Mouse (Mus musculus) C2C12 (cell line): ENCODE results near the gene Bbs7.

Experiments used
- CEBPB ChIP-seq: IDR thresholded peaks from one replicate; pipeline ENCODE4 v1.6.1; 2011; ENCODE audit warnings: low read depth, mild to moderate bottlenecking, control low read depth, moderate library complexity
- CTCF ChIP-seq: IDR thresholded peaks from one replicate; pipeline ENCODE4 v1.5.1; 2011; ENCODE audit not compliant: control insufficient read depth, insufficient read depth, insufficient read length
- FOSL1 ChIP-seq: IDR thresholded peaks from one replicate; pipeline ENCODE4 v1.8.0; 2011; ENCODE audit warnings: mild to moderate bottlenecking, low read length; ENCODE audit not compliant: poor library complexity, insufficient read depth, severe bottlenecking
- MAX ChIP-seq: IDR thresholded peaks from one replicate; pipeline ENCODE4 v1.6.1; 2011; ENCODE audit warnings: mild to moderate bottlenecking, control low read depth
- USF1 ChIP-seq: IDR thresholded peaks from one replicate; pipeline ENCODE4 v1.6.1; 2011; ENCODE audit warnings: low read depth, mild to moderate bottlenecking, control low read depth, moderate library complexity

DNA sequence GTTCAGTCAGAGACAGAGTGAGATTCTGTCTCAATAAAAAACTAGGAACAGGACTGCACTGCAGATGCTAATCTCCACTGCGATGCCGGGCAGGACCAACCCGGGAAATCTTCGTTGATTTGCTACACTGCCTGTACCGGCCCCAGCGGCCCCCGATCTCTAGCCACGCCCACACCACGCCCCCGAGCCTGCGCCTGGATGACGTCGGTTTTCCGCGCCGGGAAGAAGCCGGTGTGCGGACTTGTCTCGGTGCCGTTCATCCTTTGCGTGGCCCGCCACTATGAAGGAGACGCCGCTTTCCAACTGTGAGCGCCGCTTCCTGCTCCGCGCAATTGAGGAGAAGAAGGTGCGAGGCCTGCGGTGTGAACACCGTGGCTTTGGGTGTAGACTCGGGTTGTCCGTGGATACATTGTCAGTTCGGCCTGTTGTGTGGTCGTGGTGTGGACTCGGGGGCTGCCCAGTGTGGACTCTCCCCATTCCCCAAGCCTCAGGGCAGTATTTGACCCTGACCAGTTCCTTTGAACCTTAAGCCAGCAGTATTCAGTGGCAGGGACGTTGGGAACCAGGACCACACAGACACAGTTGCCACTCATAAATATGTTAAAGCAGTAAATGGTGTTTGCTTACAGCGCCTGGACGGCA is 60.8 kb downstream of the Bbs7 start, which contains the start of gene Exosc9:
- TF ChIP-seq CTCF (no peak), MAX (no peak), CEBPB (no peak), USF1 (no peak), FOSL1 (no peak)
